Mouse (Mus musculus) cerebellum, postnatal 25 days (tissue): ENCODE measurements around the gene Ndufa5.

Source experiments
- DNase-seq, 2 experiments: peaks; one replicate each; pipeline ENCODE4 v3.0.0; 2021; ENCODE audit warnings: mixed read lengths in 2 of 2

The Ndufa5 gene

GRCm38 (mm10) chr6:24516197-24516596 lies 11.6 kb downstream of the Ndufa5 start:
- no peak for DNase-seq

- peak; percentile 56 to 68 for DNase-seq
Observed at GRCm38 (mm10) chr6:24514552-24515284, 13.1 kb downstream of the Ndufa5 start, which contains the start of gene Iqub. Gene Iqub, minus strand, starts transcription at chr6:24515067.

GRCm38 (mm10) chr6:24504141-24504540 lies 23.7 kb downstream of the Ndufa5 start:
- no peak for DNase-seq

GRCm38 (mm10) chr6:24490341-24490740 lies 37.5 kb downstream of the Ndufa5 start:
- DNase-seq: no peak

- DNase-seq: no peak
Observed at GRCm38 (mm10) chr6:24486530-24486929, 41.3 kb downstream of the Ndufa5 start.

- DNase-seq: no peak
Observed at GRCm38 (mm10) chr6:24470571-24471132, 57.2 kb downstream of the Ndufa5 start.

GRCm38 (mm10) chr6:24470135-24470534 lies 57.7 kb downstream of the Ndufa5 start:
- no peak for DNase-seq
